Mouse (Mus musculus): ENCODE measurements around the gene Tmsb10.

Gene Tmsb10

DNA sequence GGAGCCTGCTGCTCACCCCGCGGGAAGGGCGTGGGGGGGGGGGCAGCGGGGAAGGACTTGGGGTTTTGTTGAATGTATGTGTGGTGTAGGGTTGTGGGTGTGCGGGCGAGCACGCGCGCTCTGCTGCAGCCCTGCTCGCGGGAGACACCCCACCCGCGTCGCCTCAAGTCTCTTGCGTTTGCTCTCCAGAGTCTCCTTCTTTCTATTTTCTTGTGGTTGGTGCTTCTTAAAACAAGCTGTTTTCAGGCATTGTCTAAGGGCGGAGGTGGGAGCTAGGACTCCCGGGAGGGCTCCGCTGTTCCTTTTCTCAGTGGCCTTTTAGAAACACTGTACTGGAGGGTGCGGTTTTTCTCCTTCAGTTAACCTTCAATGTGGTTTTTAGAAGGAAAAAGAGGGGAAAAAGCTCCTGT lies at the start of gene Tmsb10:
Gene Tmsb10 (minus strand): TSS at position 87 of the 410 bp plus-strand sequence.
- no peak for DNase-seq (ENCODE audit: low spot score)

DNA sequence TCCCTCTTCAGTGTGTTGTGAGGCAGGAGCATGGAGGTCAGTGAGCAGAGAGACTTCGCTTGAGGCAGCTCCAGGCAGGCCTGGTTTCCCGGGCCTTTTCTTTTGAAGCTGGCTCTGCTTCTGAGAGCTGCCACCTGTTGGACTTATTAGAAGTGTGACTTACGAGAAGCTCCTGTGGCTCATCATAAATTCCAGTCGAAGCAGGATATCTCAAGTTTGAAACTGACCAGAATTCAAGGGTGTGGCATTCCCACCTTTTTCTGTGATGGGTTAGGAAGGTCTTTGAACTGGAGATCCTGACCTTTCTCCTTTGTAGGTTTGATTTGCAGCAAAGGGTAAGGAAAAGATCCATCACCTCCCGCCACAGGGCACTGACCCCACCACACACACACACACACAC lies 45.1 kb upstream of the Tmsb10 start:
- no peak for DNase-seq (ENCODE audit: low spot score)

DNA sequence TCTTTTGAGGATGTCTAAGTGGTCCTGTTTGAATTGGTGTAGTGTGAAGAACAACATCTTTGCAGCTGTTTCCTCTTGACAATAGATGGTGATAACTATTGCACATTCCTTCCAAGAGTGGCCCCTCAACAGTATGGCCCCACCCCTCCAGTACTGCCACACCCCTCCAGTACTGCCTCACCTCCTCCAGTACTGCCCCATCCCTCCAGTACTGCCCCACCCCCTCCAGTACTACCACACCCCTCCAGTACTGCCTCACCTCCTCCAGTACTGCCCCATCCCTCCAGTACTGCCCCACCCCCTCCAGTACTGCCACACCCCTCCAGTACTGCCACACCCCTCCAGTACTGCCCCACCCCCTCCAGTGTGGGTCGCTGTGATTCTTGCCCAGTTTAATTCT lies 43.8 kb upstream of the Tmsb10 start:
- DNase-seq (ENCODE audit: low spot score): no peak

DNA sequence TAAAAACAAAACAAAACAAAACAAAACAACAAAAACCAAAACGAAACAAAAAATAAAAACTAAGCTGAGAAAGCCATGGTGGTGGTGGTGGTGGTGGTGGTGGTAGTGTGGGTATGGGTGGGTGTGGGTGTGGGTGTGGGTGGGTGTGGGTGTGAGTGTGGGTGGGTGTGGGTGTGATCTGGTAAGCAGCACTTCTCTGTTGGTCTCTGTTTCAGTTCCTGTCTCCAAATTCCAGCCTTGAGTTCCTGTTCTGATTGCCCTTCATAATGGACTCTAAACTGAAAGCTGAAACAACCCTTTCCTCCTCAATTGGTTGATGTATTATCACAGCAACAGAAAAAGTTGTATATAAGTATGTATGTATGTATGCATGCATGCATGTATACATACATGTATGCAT lies 40.3 kb upstream of the Tmsb10 start:
- DNase-seq (ENCODE audit: low spot score): no peak

GRCm38 (mm10) chr6:72993688-72994082 lies 35.1 kb upstream of the Tmsb10 start:
- no peak for DNase-seq (ENCODE audit: low spot score)

DNA sequence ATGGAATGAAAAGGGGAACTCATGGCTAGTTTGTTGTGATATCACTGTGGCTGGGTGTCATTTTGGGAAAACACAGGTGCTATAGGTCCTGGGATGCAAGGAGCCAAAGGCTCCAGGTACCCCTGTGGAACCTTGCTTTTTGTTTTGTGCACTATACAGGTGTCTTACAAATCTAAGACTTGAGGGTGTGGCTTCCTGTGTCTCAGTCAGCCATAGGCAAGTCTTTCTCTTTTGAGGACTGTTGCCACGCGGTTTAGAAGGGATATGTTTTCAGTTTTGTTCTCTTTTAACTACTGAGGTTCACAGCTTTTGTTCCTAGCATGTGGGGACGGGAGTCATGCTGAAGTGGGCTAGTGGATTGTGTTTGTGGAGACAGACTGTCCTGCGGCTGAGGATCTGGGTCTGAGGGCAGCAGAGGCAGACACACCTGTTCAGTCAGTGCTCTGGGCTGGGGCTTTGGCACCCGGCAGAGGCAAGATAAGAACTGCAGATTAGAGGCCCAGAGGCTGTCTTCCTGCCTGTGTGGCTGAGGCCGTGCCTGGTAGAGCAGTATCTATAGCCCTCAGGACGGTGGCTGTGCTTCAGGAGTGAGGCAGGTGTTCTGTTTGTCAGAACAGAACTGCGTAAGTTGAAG lies 34.6 kb upstream of the Tmsb10 start:
- DNase-seq (ENCODE audit: low spot score): no peak

- no peak for DNase-seq (ENCODE audit: low spot score)
Measured at GRCm38 (mm10) chr6:72990206-72990605, 31.7 kb upstream of the Tmsb10 start.

- DNase-seq (ENCODE audit: low spot score): peak; percentile 28
Measured at GRCm38 (mm10) chr6:72989028-72989736, 30.6 kb upstream of the Tmsb10 start.

DNA sequence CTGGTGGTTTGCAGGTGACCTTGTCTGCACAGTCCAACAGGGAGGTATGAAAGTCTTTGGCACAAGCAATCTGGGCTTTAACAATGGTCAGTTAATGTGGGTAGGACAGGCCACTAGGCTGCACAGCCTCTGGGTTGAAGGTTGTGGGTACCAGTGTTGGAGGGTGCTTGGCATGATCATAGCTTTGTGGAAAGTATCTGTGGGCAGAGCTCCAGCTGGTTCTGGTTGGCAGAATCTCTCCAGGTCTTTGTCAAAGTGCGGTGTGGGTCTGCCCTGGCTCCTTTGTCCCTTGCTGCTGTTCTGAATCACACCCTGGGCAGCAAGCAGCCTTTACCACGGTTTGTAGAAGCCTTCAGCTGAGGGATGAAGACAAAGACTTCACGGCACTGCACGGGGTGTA lies 24.0 kb upstream of the Tmsb10 start:
- DNase-seq (ENCODE audit: low spot score): no peak

DNA sequence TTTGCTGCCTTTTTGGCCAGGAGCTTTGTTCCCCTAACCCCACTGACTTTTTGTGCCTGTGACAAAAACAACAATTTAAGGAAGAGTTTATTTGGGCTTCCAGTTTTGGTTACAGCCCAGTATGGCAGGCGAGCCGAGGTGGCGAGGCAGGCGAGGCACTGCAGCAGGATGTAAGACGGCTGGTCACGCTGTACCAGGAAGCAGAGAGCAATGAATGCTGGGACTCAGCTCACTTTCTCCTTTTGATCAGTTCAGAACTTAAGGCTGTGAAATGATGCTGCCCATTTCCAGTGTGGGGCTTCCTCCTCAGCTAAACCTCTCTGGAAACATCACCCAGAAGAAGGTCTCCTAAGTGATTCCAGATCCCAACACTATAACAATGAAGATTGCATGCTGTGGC lies 23.3 kb upstream of the Tmsb10 start:
- DNase-seq (ENCODE audit: low spot score): no peak

DNA sequence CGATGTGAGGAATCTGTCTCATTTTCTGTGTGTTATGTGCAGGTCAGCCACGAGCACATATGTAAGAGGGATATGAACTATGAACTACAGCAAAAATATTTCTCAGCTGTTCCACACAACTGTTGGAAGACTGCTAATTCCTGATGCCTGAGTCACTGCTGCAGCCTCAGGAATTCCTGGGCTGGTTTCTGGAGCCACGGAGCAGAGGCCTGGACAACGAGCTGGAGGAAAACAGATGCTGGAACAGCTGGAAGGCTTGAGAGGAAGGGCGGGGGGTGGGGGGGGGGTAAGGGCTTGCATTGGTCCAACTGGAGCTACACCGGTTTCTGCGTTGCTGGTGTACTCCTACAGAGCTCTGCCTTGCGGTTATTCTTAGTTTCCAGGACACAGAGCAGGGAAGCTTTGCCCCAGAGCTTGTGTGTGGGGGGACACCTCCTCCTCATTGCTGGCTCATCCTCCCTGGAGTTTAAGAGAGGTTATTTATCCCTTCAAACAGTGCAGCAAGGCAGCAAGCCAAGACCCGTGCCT lies 22.6 kb upstream of the Tmsb10 start:
- DNase-seq (ENCODE audit: low spot score): peak; percentile 82

- DNase-seq (ENCODE audit: low spot score): no peak
Measured at GRCm38 (mm10) chr6:72976866-72977265, 18.3 kb upstream of the Tmsb10 start.

DNA sequence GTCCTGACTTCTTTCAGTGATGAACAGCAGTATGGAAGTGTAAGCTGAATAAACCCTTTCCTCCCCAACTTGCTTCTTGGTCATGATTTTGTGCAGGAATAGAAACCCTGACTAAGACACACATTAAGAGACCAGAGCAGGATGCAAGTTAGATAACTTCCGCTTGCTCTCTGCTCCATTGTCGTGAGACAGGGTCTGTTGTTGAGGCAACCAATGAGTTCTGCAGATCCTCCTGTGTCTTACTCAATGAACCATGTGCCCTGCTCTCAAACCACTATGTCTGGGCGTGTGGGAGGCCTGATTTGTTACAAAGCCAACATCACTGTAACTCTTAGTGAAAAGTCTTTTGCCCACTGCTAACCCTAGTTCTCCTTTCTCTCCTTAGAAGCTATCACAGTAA lies 12.5 kb upstream of the Tmsb10 start:
- no peak for DNase-seq (ENCODE audit: low spot score)

- DNase-seq (ENCODE audit: low spot score): no peak
Measured at GRCm38 (mm10) chr6:72969787-72970186, 11.2 kb upstream of the Tmsb10 start.

DNA sequence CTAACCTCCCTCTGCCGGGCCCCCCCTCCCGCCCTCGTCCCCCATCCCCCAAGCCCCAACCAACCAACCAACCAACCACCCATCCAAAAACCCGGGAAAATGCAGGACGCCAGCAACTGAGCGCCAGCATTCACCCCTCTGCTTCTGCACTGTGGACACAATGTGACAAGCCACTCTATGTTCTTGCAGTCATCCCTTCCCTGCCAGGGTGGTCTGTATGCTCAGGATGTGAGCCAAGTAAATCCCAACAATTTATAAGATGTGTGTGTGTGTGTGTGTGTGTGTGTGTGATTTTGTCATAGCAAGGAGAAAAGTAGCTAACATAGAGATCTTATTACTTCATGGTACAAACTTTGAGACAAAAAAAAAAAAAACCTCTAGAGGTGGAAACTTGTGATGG lies 6.7 kb upstream of the Tmsb10 start:
- DNase-seq (ENCODE audit: low spot score): no peak

DNA sequence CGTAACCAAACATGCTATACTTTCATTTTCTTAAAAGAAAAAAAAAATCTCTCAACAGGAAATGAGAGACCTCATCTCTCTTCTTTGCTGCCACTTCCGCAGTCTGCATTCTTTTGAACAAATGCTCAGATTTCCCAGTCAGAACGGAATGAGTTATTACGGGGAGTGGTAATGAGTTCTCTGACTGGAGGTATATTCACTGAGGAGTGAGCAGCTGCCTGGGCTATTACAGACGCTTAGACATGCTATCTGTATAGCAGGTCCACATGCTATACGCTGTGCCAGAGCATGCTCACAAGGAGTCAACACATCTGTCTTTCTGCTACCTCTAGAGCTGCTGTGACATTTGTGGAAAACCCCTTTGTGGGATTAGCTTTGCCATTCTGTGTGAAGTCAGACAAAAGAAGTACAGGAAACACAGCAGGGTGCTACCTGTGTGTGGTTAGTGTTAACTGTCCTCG lies 3.8 kb upstream of the Tmsb10 start:
- DNase-seq (ENCODE audit: low spot score): no peak

GRCm38 (mm10) chr6:72961603-72962002 lies 3.1 kb upstream of the Tmsb10 start:
- DNase-seq (ENCODE audit: low spot score): peak; percentile 79

DNA sequence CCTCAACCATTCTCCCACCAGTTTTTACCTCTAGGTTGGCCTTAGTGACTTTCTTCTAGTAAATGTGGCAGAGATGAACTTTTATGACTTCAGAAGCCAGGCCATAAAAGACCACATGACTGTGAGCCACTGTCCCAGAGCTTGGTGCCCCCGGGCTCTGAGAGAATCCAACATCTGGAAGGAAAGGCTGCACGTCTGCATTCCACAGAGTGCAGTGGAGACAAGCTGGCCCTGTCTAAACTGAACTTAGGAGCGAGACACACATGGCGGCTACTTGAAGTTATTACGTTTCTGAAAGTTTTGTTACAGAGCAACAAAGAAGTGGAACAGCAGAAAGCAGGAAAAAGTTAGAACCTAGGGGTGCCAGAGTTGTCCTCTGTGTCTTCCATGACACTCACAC lies 2.1 kb upstream of the Tmsb10 start:
- no peak for DNase-seq (ENCODE audit: low spot score)

GRCm38 (mm10) chr6:72959175-72959574 lies 627 bp upstream of the Tmsb10 start:
- DNase-seq (ENCODE audit: low spot score): no peak

- DNase-seq (ENCODE audit: low spot score): peak; percentile 89
Measured at GRCm38 (mm10) chr6:72957676-72958641, 589 bp downstream of the Tmsb10 start.

- no peak for DNase-seq (ENCODE audit: low spot score)
Measured at GRCm38 (mm10) chr6:72957093-72957435, 1.5 kb downstream of the Tmsb10 start.

All from yolk sac, embryonic 10.5 days (tissue).